Mouse (Mus musculus): Measurements from ENCODE around the gene Fam173b.

- no peak for TF ChIP-seq USF1 (IDR thresholded peaks at IDR 0.05; ENCODE audit: low read depth)
- no peak for TF ChIP-seq CTCF (IDR thresholded peaks at IDR 0.05; ENCODE audit: control insufficient read depth, insufficient read depth, insufficient read length)
- no peak for TF ChIP-seq CEBPB (IDR thresholded peaks at IDR 0.05; ENCODE audit: low read depth)
- no peak for TF ChIP-seq MYOG (IDR thresholded peaks at IDR 0.05; ENCODE audit: control insufficient read depth, extremely low read depth, insufficient read length)
- no peak for TF ChIP-seq MAX (IDR thresholded peaks at IDR 0.05)
- no peak for TF ChIP-seq FOSL1 (IDR thresholded peaks at IDR 0.05; ENCODE audit: insufficient read depth, low read length, poor library complexity, severe bottlenecking)
- TF ChIP-seq MYOD1 (IDR thresholded peaks at IDR 0.05; ENCODE audit: control insufficient read depth, insufficient read length, low read depth) = no peak
Observed at GRCm38 (mm10) chr15:31573692-31574091, 28.0 kb upstream of the Fam173b start.

All from C2C12 (cell line).